Mouse (Mus musculus) left cerebral cortex, adult 9 months (tissue): ENCODE measurements around the gene Ptprn2.

Source experiments
- DNase-seq, 2 experiments: peaks; one replicate each; pipeline ENCODE4 v3.0.0; 2022; ENCODE audit warnings: low spot score in 2 of 2

The Ptprn2 gene

DNA sequence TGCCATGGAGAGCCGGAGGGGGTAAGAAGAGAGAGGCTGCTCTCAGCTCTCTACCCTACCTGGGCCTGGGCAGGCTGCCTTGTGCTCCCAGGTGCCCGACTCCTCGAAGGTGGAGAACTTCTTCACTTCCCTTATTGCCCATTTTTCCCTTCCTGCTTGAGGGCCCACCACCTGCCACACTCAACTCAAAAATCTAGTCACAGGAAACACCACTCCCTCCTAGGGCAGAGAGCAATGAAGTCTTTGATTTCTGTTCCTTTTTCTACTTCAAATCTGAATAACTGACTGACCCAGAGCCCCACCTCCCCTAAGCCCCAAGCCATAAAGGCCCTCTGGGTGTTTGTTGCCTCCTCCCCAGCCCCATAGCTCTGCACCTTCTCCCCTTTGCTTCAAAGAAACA lies 832.7 kb downstream of the Ptprn2 start:
- no peak for DNase-seq

- DNase-seq = no peak
Measured at GRCm38 (mm10) chr12:117323017-117323416, 837.5 kb downstream of the Ptprn2 start.
